Mouse (Mus musculus) lung, postnatal 0 days (tissue): ENCODE results near the gene Exoc6b.

Experiments
- CTCF ChIP-seq: IDR thresholded peaks from 2 replicates; pipeline ENCODE4 v1.5.1; 2016; ENCODE audit warnings: antibody characterized with exemption, mild to moderate bottlenecking
- EP300 ChIP-seq: IDR thresholded peaks from 2 replicates; pipeline ENCODE4 v1.6.1; 2016; ENCODE audit warnings: antibody characterized with exemption, mild to moderate bottlenecking, control low read depth

DNA sequence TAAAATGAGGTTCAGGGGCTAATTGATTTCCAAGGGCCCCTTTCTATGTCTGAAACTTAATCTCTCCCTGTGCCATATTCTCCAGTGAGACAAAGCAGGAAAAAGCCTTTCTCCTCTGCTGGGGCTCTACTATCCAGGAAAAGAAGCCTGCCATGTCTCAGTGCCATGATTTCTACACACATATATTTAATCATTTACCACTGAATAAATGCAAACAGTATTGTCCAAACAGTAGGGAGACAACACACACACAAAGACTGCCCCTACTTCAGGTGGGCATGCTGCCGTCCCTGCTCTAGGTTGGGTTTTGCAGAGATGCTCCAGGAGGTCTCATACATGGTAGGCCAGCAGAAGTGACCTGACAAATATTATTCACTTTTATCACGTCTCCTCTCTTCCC lies 422.6 kb downstream of the Exoc6b start:
- TF ChIP-seq CTCF, result no peak
- no peak for TF ChIP-seq EP300
